ENCODE assay signal across 24 mouse cellular contexts in genomic region chr1:183965341-183965740, GRCm38 (mm10). TPM values are rescaled to one million over a fixed set of nuclear protein-coding genes. Genes with fewer than 3 reads are reported as not detected.
A peak's percentile ranks its signal among the peaks of the same experiment; 100 is the strongest.
DNase-seq lines count a peak whose midpoint lies in the region; TF ChIP-seq lines count a peak whose summit lies in the region.
"Had no signal": no experiment of that assay in that cellular context is flagged by ENCODE, and none has a peak within 500 bp of the region (broad histone marks: within the 10 kb centered on the region; RNA-seq: fewer than 3 reads in every experiment).

No protein-coding gene starts in this region.

- 72% methylated on average over 4 of the region's 4 CpGs for WGBS in thymus, adult 2 months

- DNase-seq in heart, adult 11 months: peak; percentile 45
- DNase-seq in heart, adult 9 months (ENCODE audit: low spot score in 2 of 2): no peak
- peak; percentile 55 for DNase-seq in thymus, adult 2 months
- DNase-seq in thymus, postnatal 10 days (ENCODE audit: low spot score in 2 of 2): no peak
- peak; percentile 39 for DNase-seq in thymus, postnatal 25 days
- DNase-seq in thymus, postnatal 0 days (ENCODE audit: low spot score): no peak
- DNase-seq in thymus, postnatal 4 days: peak; percentile 15
- DNase-seq in frontal cortex, postnatal 10 days (ENCODE audit: low spot score in 2 of 2): no peak
- DNase-seq: adrenal gland, adult 2 months; adrenal gland, postnatal 10 days; adrenal gland, postnatal 25 days; B cell, adult 2 months; cerebellum, adult 11 months; cerebellum, adult 18-20 months; cerebellum, adult 8-10 months; cerebellum, adult 9-11 months; cerebellum, postnatal 14 days; cerebellum, postnatal 36 days; embryo, embryonic 11 days had no signal

- no peak overlapping the region for H3K27ac ChIP-seq in thymus, adult 2 months (ENCODE audit: control insufficient read depth, insufficient read depth, low read length)
- H3K27ac ChIP-seq: embryonic facial prominence, embryonic 13.5 days; embryonic facial prominence, embryonic 15.5 days; forebrain, embryonic 10.5 days; forebrain, embryonic 12.5 days had no signal

- no peaks in the 10 kb centered on the region for H3K36me3 ChIP-seq in thymus, adult 2 months (ENCODE audit: control insufficient read depth, insufficient read depth, low read length)
- H3K36me3 ChIP-seq: embryonic facial prominence, embryonic 13.5 days; embryonic facial prominence, embryonic 15.5 days; forebrain, embryonic 10.5 days; forebrain, embryonic 12.5 days had no signal

- H3K4me3 ChIP-seq in thymus, adult 2 months (ENCODE audit: control insufficient read depth, insufficient read depth, low read length): no peak overlapping the region
- H3K4me3 ChIP-seq: embryonic facial prominence, embryonic 13.5 days; embryonic facial prominence, embryonic 15.5 days; erythroblast, embryonic 14.5 days; forebrain, embryonic 10.5 days; forebrain, embryonic 12.5 days had no signal

- no peak for TF ChIP-seq POLR2A in thymus, adult 2 months (IDR thresholded peaks at IDR 0.05; ENCODE audit: control insufficient read depth, extremely low read depth, insufficient read depth, low read length, poor library complexity)

- H3K4me1 ChIP-seq in thymus, adult 2 months (replicated peaks; ENCODE audit: control insufficient read depth, insufficient read depth, low read length): peaks cover 4% of the 10 kb centered on the region; the same call in 1 of the 2 replicates
- H3K4me1 ChIP-seq: embryonic facial prominence, embryonic 13.5 days; embryonic facial prominence, embryonic 15.5 days; forebrain, embryonic 10.5 days; forebrain, embryonic 12.5 days had no signal

- H3K27me3 ChIP-seq in thymus, adult 2 months (ENCODE audit: control insufficient read depth, insufficient read depth, low read length): no peaks in the 10 kb centered on the region
- H3K27me3 ChIP-seq: embryonic facial prominence, embryonic 13.5 days; embryonic facial prominence, embryonic 15.5 days; forebrain, embryonic 12.5 days had no signal

- no peak for TF ChIP-seq CTCF in thymus, adult 2 months (IDR thresholded peaks at IDR 0.05; ENCODE audit: borderline replicate concordance, control insufficient read depth, extremely low read depth, insufficient read depth, low read length, poor library complexity)

RNA-seq across cellular contexts. Expression of gene Dusp10, which starts 47.8 kb away (rescaled TPM):
- polyA plus RNA-seq in thymus, adult 2 months (2012; rRNA removed): 206 and 226 TPM in 2 replicates
- 91.6 and 101 TPM in 2 replicates for polyA plus RNA-seq in thymus, postnatal 0 days (2015; fragmentation: Nextera tagmentation; extraction: Ambion mirVana)

Comparison
In these comparisons a context has a peak if more than half of its experiments do, and no peak if none do; other contexts are left out.
1. DNase-seq: peak in heart, adult 11 months (single experiment), thymus, adult 2 months (single experiment), thymus, postnatal 25 days (single experiment) and thymus, postnatal 4 days (single experiment); none in heart, adult 9 months (0 of 2), thymus, postnatal 10 days (0 of 2), thymus, postnatal 0 days (single experiment) and frontal cortex, postnatal 10 days (0 of 2).